8 mouse cellular contexts compared by ENCODE assay signal in genomic region chr14:19823321-19824142, GRCm38 (mm10). TPM values are rescaled to one million over a fixed set of nuclear protein-coding genes. Genes with fewer than 3 reads are reported as not detected.
A peak's percentile ranks its signal among the peaks of the same experiment; 100 is the strongest.
DNase-seq lines count a peak whose midpoint lies in the region; ATAC-seq and TF ChIP-seq lines count a peak whose summit lies in the region.

Gene Rtraf (minus strand): TSS chr14:19823824.

- under 1% methylated on average over 79 of the region's 80 CpGs for WGBS in heart, embryonic 12.5 days
- WGBS in kidney, postnatal 0 days = under 1% methylated on average over 80 of the region's 80 CpGs
- WGBS in liver, embryonic 11.5 days = under 1% methylated on average over 80 of the region's 80 CpGs
- under 1% methylated on average over 80 of the region's 80 CpGs for WGBS in stomach, embryonic 14.5 days

- peaks cover 16% of the 10 kb centered on the region for H3K4me1 ChIP-seq in heart, embryonic 12.5 days (replicated peaks)
- 0 out of 2 replicates have a peak, but pooled peaks cover 7% of the 10 kb centered on the region for H3K4me1 ChIP-seq in kidney, postnatal 0 days (replicated peaks; ENCODE audit: insufficient read depth, low read length)
- H3K4me1 ChIP-seq in liver, embryonic 11.5 days (replicated peaks; ENCODE audit: control insufficient read depth, insufficient read depth, low read length) = peaks cover 9% of the 10 kb centered on the region
- peaks cover 4% of the 10 kb centered on the region; the same call in 1 of the 2 replicates for H3K4me1 ChIP-seq in stomach, embryonic 14.5 days (ENCODE audit: control insufficient read depth, insufficient read depth, low read length)

- 0 out of 2 replicates have a peak, but pooled peaks cover 3% of the 10 kb centered on the region for H3K27me3 ChIP-seq in heart, embryonic 12.5 days (replicated peaks)
- H3K27me3 ChIP-seq in kidney, postnatal 0 days (ENCODE audit: insufficient read depth, low read length) = no peaks in the 10 kb centered on the region
- H3K27me3 ChIP-seq in liver, embryonic 11.5 days (replicated peaks; ENCODE audit: control insufficient read depth, insufficient read depth, low read length) = no peaks in the 10 kb centered on the region
- H3K27me3 ChIP-seq in stomach, embryonic 14.5 days (ENCODE audit: control insufficient read depth, insufficient read depth, low read length) = no peaks in the 10 kb centered on the region

- DNase-seq in CD4-positive helper T cell, adult 2 months (ENCODE audit: low read depth, low spot score) = peak; percentile 98
- DNase-seq in brain, embryonic 18.5 days (ENCODE audit: low read depth, low spot score) = peak; percentile 90
- DNase-seq in kidney, postnatal 0 days (ENCODE audit: low spot score) = peak; percentile 98
- DNase-seq in liver, embryonic 11.5 days (ENCODE audit: low spot score) = peak; percentile 87
- peak; percentile 97 for DNase-seq in naive thymus-derived CD4-positive, alpha-beta T cell, adult 2 months (ENCODE audit: low read depth)

- ATAC-seq in erythroid progenitor cell, adult 5-6 weeks (replicated peaks; ENCODE audit: low FRiP score, poor library complexity, severe bottlenecking) = peak; percentile 100
- peak; percentile 99 for ATAC-seq in heart, embryonic 12.5 days (ENCODE audit: insufficient number of reproducible peaks, low FRiP score)
- peak; percentile 98 for ATAC-seq in kidney, postnatal 0 days (replicated peaks; ENCODE audit: low FRiP score, low read depth)
- ATAC-seq in liver, embryonic 11.5 days (replicated peaks; ENCODE audit: low FRiP score) = peak; percentile 98
- peak; percentile 99 for ATAC-seq in stomach, embryonic 14.5 days (ENCODE audit: insufficient number of reproducible peaks, insufficient read depth, low FRiP score, low read depth)

- H3K9me3 ChIP-seq in heart, embryonic 12.5 days (replicated peaks) = 0 out of 2 replicates have a peak, but pooled peaks cover 3% of the 10 kb centered on the region
- no peaks in the 10 kb centered on the region for H3K9me3 ChIP-seq in kidney, postnatal 0 days (replicated peaks; ENCODE audit: low read length)
- H3K9me3 ChIP-seq in liver, embryonic 11.5 days (ENCODE audit: control insufficient read depth, low read length) = no peaks in the 10 kb centered on the region
- H3K9me3 ChIP-seq in stomach, embryonic 14.5 days (ENCODE audit: control insufficient read depth, low read depth, low read length) = no peaks in the 10 kb centered on the region

- H3K4me2 ChIP-seq in heart, embryonic 12.5 days = peak within 1 kb of the TSS; percentile 88
- H3K4me2 ChIP-seq in kidney, postnatal 0 days (ENCODE audit: low read length) = peak within 1 kb of the TSS; percentile 84
- H3K4me2 ChIP-seq in liver, embryonic 11.5 days = peak within 1 kb of the TSS; percentile 84
- H3K4me2 ChIP-seq in stomach, embryonic 14.5 days (replicated peaks; ENCODE audit: low read depth, low read length) = peak within 1 kb of the TSS; percentile 81

- TF ChIP-seq CTCF in kidney, postnatal 0 days (IDR thresholded peaks at IDR 0.05; ENCODE audit: low read depth) = no peak

- H3K27ac ChIP-seq in heart, embryonic 12.5 days (ENCODE audit: poor library complexity, severe bottlenecking) = peak within 1 kb of the TSS; percentile 79
- H3K27ac ChIP-seq in kidney, postnatal 0 days = peak within 1 kb of the TSS; percentile 88
- H3K27ac ChIP-seq in liver, embryonic 11.5 days (ENCODE audit: low read depth, low read length) = no peak within 1 kb of the TSS; the same call in 1 of the 2 replicates
- H3K27ac ChIP-seq in stomach, embryonic 14.5 days (ENCODE audit: low read length) = peak within 1 kb of the TSS; percentile 75

- H3K4me3 ChIP-seq in heart, embryonic 12.5 days = peak within 1 kb of the TSS; percentile 100
- H3K4me3 ChIP-seq in kidney, postnatal 0 days (replicated peaks; ENCODE audit: low read depth, low read length) = peak within 1 kb of the TSS; percentile 94
- H3K4me3 ChIP-seq in liver, embryonic 11.5 days (ENCODE audit: low read depth, low read length) = peak within 1 kb of the TSS; percentile 76
- H3K4me3 ChIP-seq in stomach, embryonic 14.5 days (ENCODE audit: low read depth, low read length) = peak within 1 kb of the TSS; percentile 95

- H3K36me3 ChIP-seq in heart, embryonic 12.5 days = peaks cover 26% of the 10 kb centered on the region
- H3K36me3 ChIP-seq in kidney, postnatal 0 days (ENCODE audit: insufficient read depth, low read length) = peaks cover 17% of the 10 kb centered on the region; the same call in 1 of the 2 replicates
- peaks cover 11% of the 10 kb centered on the region for H3K36me3 ChIP-seq in liver, embryonic 11.5 days (ENCODE audit: control insufficient read depth, insufficient read depth, low read length)
- peaks cover 6% of the 10 kb centered on the region; the same call in 1 of the 2 replicates for H3K36me3 ChIP-seq in stomach, embryonic 14.5 days (ENCODE audit: control insufficient read depth, insufficient read depth, low read length)

- peak within 1 kb of the TSS; percentile 99 for H3K9ac ChIP-seq in heart, embryonic 12.5 days
- peak within 1 kb of the TSS; percentile 94 for H3K9ac ChIP-seq in kidney, postnatal 0 days (ENCODE audit: low read depth, low read length)
- H3K9ac ChIP-seq in liver, embryonic 11.5 days (ENCODE audit: low read depth, low read length) = peak within 1 kb of the TSS; percentile 83
- H3K9ac ChIP-seq in stomach, embryonic 14.5 days (replicated peaks; ENCODE audit: low read depth, low read length) = peak within 1 kb of the TSS; percentile 88

RNA-seq across cellular contexts. Expression of gene Rtraf, which starts in this region (rescaled TPM):
- 53.2 and 58.7 TPM in 2 replicates for total RNA-seq in erythroid progenitor cell, adult 5-6 weeks (2015; ENCODE audit: low replicate concordance)
- 33.4 and 54.2 TPM in 2 replicates for total RNA-seq in erythroid progenitor cell, adult 5-6 weeks (2017; ENCODE audit: low replicate concordance)
- 184 and 193 TPM in 2 replicates for polyA plus RNA-seq in heart, embryonic 12.5 days (2016; fragmentation: Nextera tagmentation; extraction: Ambion mirVana)
- 242 and 246 TPM in 2 replicates for polyA plus RNA-seq in kidney, postnatal 0 days (2015; fragmentation: Nextera tagmentation; extraction: Ambion mirVana)
- polyA plus RNA-seq in liver, embryonic 11.5 days (2014; fragmentation: Nextera tagmentation; extraction: Ambion mirVana) = 168 and 183 TPM in 2 replicates
- 218 and 227 TPM in 2 replicates for polyA plus RNA-seq in stomach, embryonic 14.5 days (2014; fragmentation: Nextera tagmentation; extraction: Ambion mirVana)
